Mouse (Mus musculus) adrenal gland, postnatal 4 days (tissue): Measurements from ENCODE around the gene Il17re. TPM values are rescaled to one million over a fixed set of nuclear protein-coding genes. Genes with fewer than 3 reads are reported as not detected.

ENCODE experiments used
- DNase-seq, 2 experiments: peaks; one replicate each; pipeline ENCODE4 v3.0.0; 2021 to 2022; ENCODE audit warnings: low spot score in 2 of 2, mixed read lengths in 2 of 2
- microRNA-seq: library from miRNA; unstranded; fragments of <30 nt; microRNA quantifications from one replicate; pipeline ENCODE4 v1.2.0, GENCODE M21; 2021
- total RNA-seq, 2 experiments: library from RNA; stranded (reverse); gene quantifications; 2 replicates each; pipeline ENCODE4 v1.2.3; 2021

Il17re gene
- total RNA-seq, 2 experiments from 2014 or later, result 0.90 to 2.5 TPM

DNA sequence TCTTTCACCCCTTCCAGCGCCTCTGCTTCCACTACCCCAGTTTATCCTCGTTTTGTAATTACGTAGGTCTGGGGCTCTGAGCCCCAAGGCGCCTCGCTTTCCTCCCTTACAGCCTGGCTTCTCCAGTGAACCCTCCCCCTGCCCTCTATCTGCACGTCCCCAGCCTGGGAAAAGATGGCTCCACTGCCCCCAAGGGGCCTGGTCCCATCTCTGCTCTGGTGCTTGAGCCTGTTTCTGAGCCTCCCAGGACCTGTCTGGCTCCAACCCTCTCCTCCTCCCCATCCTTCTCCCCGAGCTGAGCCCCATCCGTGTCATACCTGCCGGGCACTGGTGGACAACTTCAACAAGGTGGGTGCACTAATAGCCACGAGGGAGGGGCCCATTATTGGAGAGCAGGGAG is 25.4 kb downstream of the Il17re start:
- DNase-seq, result no peak

DNA sequence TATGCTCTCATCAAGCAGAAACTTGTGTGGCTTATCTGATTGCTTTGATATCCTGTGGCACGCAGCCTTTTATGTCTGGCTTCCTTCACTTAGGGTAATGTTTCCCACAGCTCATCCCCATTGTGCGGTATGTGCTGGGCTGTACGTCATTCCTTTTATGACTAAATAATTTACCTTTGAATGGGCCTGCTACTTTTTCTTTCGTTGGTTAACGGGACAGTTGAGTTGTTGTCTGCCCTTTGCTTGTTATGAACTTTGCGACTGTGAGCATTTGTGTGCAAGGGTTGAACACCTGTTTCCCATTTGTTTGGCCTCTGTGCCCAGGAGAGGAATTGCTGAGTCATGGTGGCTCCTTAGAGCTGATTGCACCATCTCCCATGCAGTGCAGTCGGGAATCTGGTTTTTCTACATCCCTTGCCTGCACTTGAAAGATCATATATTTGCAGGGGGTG is 28.9 kb downstream of the Il17re start:
- DNase-seq, result no peak

DNA sequence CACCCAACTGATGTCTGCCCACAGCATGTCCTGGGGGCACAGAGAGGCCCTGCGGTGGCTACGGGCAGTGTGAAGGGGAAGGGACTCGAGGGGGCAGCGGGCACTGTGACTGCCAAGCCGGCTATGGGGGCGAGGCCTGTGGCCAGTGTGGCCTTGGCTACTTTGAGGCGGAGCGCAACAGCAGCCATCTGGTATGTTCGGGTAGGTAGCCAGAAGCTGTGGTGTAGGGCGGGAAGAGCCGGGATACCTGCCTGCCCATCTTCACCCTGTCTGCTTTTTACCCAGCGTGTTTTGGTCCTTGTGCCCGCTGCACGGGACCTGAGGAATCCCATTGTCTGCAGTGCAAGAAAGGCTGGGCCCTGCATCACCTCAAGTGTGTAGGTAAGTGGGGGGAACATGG is 31.1 kb downstream of the Il17re start:
- no peak for DNase-seq

DNA sequence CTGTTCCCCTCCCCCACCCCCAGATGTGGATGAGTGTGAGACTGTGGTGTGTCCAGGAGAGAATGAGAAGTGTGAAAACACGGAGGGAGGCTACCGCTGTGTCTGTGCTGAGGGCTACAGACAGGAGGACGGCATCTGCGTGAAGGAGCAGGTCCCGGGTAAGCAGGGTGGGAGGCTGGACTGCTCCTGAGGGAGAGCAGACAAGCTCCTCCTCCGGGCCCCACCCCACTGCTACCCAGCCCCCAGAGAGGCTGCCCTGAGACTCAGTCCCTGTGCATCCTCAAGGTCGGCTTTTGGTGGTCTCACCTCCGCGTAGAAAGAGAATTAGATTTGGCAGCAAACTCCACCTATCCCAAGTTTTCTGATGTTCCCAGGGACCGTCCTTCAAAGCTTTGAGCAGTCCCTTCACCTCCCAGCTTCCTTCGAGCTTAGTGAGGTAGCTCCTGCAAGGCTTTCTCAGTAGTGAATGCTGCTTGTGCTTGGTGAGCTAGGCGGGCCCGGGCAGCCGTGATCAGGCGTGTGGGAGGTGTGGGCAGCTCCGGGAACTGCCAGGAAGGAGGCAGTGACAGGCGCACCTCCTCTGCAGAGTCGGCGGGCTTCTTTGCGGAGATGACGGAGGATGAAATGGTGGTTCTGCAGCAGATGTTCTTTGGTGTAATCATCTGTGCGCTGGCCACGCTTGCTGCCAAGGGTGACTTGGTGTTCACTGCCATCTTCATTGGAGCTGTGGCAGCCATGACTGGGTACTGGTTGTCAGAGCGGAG is 34.0 kb downstream of the Il17re start:
- DNase-seq, result no peak

DNA sequence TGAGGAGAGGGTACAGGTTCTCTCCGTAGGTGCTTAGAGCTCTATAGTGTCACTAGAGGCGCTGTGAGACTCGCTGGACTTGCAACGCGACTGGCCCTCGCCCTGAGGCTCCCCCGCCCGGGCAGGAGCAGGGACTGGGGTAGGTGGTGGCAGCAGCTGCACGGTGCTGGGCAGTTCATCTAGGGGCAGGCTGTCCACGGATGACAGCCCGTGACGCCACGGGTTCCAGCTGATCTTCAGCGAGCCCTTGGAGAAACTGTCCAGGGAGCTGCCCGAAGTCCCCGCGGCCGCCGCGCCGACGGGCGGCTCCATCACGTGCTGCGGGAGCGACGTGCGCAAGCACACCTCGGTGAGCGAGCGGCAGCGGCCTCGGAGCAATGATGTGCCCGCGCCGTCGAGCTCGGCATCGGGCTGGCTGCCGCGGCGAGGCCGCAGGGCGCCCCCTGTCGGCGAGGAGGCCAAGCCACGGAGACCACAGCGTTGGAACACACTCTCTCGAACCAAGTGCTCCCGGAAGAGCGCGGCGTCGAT is 36.0 kb downstream of the Il17re start:
- DNase-seq, result peak; percentile 62 to 63

DNA sequence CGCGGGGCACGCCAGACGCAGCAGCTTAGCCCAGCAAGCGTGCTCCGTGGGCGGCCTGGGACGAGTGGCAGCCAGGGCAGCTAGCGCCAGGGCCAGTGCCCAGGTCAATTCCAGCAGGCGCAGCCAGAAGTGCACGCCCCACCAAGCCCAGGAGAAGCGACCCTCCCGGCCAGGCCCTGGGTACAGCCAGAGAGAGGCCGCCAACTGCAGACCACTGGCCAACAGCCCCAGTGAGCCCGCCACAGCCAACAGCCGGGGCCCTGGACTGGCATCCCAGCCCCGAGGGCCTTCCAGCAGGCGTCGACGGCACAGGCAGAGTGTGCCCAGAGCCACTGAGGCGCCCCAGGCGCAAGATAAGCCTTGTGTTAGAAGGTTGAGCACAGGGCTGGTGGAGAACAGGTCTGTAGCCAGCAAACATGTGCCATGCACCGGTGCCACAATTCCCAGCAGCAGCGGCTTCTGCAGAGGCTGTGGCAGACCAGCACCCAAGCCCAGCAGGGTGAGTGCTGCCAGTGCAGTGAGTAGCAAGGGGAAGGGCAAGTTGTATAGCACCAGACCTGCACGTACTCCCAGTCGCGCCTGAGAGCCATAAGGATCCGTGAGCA is 36.9 kb downstream of the Il17re start:
- DNase-seq, result no peak

DNA sequence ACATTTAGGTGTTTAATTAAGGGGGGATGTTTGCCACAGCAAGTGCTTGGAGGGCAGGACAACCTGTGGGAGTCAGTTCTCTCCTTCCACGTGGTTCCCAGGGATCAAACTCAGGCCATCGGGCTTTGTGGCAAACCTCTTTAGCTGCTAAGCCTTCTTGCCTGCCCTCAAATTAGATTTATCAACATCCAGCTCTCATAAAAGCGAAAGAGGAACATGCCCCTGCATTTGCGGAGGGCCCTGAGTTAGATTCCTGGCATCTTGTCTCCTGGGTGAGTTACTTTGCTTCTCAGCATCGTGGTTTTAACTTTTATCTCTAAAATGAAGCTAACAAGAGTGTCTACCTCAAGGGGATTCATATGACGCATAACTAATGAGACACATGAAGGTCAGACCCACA is 41.1 kb downstream of the Il17re start:
- no peak for DNase-seq

DNA sequence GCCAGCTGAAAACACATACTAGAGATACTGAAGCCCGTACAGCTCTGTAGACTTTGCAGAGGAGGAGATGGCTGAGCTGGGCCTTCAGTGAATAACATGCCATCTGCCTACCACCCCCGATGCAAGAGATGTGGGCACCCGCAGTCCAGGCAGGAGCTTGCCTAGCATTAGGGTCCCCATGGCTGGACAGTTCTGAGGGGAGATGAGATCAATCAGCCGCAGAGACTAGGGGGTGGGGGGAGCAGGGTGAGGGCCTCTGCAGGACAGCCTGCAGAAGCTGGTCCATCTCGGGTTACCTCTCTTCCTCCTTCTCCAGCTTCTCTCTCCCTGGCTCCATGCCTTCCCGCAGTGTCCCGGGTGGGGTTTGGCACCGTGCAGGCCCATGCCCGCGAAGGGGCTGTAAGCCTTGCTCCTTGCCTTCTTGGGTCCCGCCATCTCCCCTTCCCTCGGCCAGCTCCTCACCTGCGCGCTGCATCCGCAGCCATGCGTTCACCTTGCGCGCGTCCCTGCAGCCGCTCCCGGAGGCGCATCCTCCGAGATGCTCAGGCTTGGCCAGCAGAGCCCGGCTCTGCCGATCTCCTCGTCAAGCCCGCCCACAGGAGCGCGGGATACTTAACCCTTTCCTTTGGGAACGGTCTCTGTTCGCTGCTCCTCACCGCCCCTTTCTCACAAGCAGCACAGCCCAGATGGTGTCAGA is 43.3 kb downstream of the Il17re start, which contains the start of gene Prrt3:
Gene Prrt3 (minus strand): TSS at position 544 of the 697 bp plus-strand sequence.
- DNase-seq, result no peak

DNA sequence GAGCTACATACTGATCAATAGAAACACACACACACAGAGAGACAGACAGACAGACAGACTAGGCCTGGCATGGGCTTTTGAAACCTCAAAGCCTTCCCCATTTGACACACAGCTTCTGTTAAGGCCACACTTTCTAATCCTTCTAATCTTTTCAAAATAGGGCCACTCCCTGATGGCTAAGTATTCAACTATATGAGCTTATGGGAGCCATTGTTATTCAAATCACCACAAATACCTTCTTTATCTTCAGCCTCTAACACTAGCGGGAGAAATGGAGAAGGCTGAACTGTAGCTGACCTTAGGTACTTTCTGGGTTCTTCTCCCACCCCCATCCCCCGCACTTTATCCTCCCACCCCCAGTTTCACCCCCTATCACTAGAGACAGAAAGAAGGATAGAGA is 44.5 kb downstream of the Il17re start:
- DNase-seq, result no peak

DNA sequence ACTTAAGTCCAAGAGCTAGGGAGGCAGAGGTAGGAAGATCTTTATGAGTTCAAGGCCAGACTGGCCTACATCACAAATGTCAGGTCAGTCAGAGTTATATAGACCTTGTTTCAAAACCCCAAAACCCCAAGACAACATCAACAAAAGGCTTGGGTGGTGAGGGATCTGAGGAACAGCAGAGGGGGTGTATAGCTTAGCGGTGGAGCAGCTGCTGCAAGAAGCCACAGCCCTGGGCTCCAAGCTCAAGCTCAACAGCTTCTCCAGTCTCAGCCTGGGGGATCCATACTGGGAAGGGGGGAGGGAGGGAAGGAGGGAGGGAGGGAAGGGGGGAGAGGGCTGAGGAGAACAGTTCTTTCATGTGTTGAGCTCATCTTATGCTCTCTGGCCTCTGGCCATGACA is 47.4 kb downstream of the Il17re start:
- no peak for DNase-seq

DNA sequence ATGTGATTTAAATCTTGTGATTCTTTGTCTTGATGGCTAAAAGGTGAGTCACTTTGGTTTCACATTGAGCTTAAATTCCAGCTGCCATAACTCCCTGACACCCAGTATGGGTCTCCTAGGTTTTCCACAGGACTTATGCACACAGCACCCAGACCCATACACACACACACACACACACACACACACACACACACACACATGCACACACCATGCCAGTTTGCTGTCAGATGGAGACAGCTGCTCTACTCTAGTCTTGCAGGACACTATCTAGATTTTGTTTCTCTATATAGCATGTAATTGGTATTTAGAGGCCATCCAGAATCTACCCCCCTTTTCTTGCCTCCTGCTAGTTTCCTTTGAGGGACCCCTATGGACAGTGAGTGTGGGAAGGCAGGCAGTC is 48.8 kb downstream of the Il17re start:
- no peak for DNase-seq

DNA sequence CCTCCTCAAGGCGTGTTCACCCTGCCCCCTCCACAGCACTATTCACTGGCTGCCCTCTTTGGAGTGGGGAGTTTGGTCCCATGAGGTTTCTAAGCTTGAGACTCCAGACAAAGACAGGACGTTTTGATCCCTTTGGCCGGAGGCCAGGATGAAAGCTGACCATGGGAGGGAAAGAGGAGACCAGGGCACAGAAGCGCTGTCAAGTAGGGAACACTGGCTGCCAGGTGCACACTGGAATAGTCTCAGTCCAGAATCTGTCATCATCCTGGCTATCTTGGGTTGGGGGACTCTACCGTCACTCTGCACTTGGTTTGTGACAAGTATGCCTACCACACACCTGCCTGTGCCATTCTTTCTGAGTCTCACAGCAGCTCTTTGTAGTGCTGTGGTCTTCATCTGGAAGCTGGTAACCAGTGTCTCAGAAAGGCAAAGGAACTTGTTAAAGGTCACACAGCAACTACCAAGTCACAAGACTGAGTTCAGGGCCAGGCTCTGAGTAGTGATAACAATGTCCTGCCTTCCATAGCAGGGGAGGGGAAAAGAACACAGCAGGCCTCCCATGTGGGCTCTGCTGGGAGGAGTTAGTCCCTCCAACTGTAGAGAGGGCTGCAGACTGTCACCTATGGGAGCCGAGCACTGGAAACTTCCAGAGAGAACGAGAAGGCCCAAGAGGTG is 50.1 kb downstream of the Il17re start:
- no peak for DNase-seq

DNA sequence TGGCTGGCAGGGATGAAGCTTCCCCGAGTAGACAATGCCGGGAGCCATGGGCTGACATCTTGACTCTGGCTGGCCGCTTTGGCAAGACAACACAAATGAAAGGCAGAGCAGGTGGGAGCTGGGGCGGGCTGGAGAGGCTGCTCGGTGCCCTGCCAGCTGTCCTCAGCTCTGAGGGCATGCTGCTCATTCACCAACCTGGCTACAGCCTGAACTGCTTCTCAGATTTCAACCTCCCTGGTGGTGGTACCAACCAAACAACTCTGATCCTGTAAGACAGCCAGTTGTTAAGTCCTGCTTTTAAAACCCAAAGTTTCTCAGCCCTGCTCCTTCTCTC is 50.6 kb downstream of the Il17re start:
- no peak for DNase-seq

DNA sequence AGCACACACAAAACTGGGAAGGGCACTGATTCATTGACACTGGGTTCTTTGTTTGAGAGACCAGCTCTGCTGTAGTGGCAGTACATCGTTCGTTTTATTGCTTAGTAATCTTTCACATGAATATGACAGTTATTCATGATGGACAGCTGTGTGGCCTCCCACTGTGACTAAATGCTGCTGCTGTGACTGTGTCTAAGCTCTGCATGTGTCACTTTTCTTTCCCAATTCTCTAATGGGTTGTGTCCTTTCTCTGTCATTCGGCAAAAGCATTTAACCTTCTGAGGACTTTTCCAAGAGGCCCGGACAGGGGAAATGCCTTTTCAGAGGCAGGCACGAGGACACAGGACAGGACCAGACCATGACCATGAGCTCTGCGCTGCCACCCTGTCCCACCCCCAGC is 55.7 kb downstream of the Il17re start:
- DNase-seq, result no peak

DNA sequence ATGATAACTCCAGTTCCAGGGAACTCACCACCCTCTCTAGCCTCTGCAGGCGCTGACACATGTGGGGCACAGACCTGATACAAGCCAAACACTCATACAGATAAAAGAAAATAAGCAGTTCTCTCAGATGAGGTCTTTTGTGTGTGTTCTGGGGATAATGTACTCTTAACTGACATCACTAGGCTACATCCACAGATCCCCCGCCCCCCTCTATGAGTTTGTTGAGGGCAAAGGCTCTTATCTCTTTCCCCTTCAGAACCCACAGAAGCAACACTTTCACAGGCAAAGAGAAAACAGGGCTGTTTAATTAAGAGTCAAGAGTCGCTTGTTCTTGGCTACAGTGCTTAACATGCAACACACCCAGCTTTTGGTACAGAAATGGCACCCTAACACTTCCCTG is 56.3 kb downstream of the Il17re start:
- no peak for DNase-seq

DNA sequence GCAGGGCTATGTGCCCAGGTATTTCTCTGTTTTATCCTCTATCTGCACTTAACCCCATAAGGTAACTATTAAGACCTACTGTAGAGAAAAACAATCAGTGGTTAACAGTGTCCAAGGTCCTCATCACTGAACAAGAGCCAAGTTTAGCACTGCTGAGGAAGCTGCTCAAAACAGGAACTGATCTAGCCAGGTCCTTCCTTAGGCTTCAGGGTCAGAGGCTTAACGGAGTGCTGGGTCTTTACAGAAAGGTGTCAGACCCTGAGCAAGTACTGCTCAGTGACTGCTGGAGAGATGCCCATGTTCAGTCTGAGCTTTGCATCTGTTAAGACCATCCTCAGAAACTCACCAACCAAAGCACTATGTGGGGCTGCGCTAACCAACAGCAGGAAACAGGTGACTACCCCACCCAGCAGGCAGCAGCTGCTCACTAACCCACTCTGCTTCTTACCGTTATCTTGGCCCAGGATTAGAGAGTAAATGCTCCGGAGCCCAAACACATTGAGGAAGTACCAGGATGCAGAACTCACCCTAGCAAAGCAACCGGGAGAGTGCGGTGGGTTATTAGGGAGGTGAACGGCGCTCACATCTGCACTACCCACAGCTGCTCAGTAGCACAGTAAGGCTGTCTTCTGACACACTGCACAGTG is 59.3 kb downstream of the Il17re start:
- DNase-seq, result no peak

Small RNAs within 50 kb of the gene (microRNA-seq; reads per million reads assigned to microRNA genes)
- not detected for gene Gm24387

Other genes with a start within 250 kb of the Il17re start
- 10 to 100 TPM; 25.8 to 26.2 TPM for gene Mtmr14, start 220.6 kb upstream of the Il17re start, total RNA-seq
- under 1 TPM; 0.45 to 0.62 TPM for gene Cpne9, start 176.2 kb upstream of the Il17re start, total RNA-seq
- 10 to 100 TPM; 40.6 to 46.3 TPM for gene Brpf1, start 151.3 kb upstream of the Il17re start, total RNA-seq
- gene Ogg1, start 131.5 kb upstream of the Il17re start, total RNA-seq, result 10 to 100 TPM; 14.5 to 18.7 TPM
- 10 to 100 TPM; 54.2 to 58.7 TPM for gene Camk1, start 114.5 kb upstream of the Il17re start, total RNA-seq
- 10 to 100 TPM; 41.3 to 44.6 TPM for gene Tada3, start 80.6 kb upstream of the Il17re start, total RNA-seq
- 100 to 1,000 TPM; 206 to 214 TPM for gene Arpc4, start 80.4 kb upstream of the Il17re start, total RNA-seq
- 1 to 10 TPM; 6.9 to 7.7 TPM for gene Ttll3, start 69.2 kb upstream of the Il17re start, total RNA-seq
- 10 to 100 TPM; 13.9 to 14.7 TPM for gene Rpusd3, start 39.1 kb upstream of the Il17re start, total RNA-seq
- 10 to 100 TPM; 49.8 to 62.1 TPM for gene Cidec, start 22.7 kb upstream of the Il17re start, total RNA-seq
- gene Jagn1, start 15.9 kb upstream of the Il17re start, total RNA-seq, result 10 to 100 TPM; 47.8 to 49.2 TPM
- 10 to 100 TPM; 22.7 to 25.4 TPM for gene Il17rc, start 12.9 kb downstream of the Il17re start, total RNA-seq
- gene Creld1, start 24.8 kb downstream of the Il17re start, total RNA-seq, result 10 to 100 TPM; 40.6 to 44.1 TPM
- gene Prrt3, start 43.4 kb downstream of the Il17re start, total RNA-seq, result 1 to 10 TPM in 1 of 2 experiments, under 1 TPM in 1; 0.59 to 1.3 TPM
- gene Emc3, start 73.2 kb downstream of the Il17re start, total RNA-seq, result 10 to 100 TPM; 85.9 to 87.9 TPM
- gene Fancd2, start 73.2 kb downstream of the Il17re start, total RNA-seq, result 1 to 10 TPM; 7.9 to 8.1 TPM
- gene Fancd2os, start 142.2 kb downstream of the Il17re start, total RNA-seq, result under 1 TPM; 0.37 to 0.67 TPM
- 100 to 1,000 TPM; 194 to 195 TPM for gene Brk1, start 146.3 kb downstream of the Il17re start, total RNA-seq
- 10 to 100 TPM; 32.5 to 34.3 TPM for gene Vhl, start 165.5 kb downstream of the Il17re start, total RNA-seq
- 10 to 100 TPM; 12.5 to 13.2 TPM for gene Irak2, start 180.0 kb downstream of the Il17re start, total RNA-seq
- gene Tatdn2, start 238.6 kb downstream of the Il17re start, total RNA-seq, result 10 to 100 TPM; 68.2 to 71.2 TPM